Mouse (Mus musculus) hindbrain, embryonic 11.5 days (tissue): ENCODE data around the gene Kcnj11. TPM values are rescaled to one million over a fixed set of nuclear protein-coding genes. Genes with fewer than 3 reads are reported as not detected.

Experiments
- ATAC-seq: fragments of 200-750 bp; cut with Nextera tagmentation; 2 replicates; pipeline ENCODE4 v1.8.0; 2017; ENCODE audit warnings: mild to moderate bottlenecking, moderate TSS enrichment, moderate library complexity; ENCODE audit not compliant: low FRiP score
- DNase-seq: peaks from one replicate; pipeline ENCODE4 v3.0.0-alpha.2; 2015; ENCODE audit warnings: low spot score
- H3K27ac ChIP-seq: fragments of 300-500 bp; sonication (generic); 2 replicates; pipeline ENCODE4 v1.5.1; 2014; ENCODE audit warnings: mild to moderate bottlenecking, low read depth, low read length
- H3K27me3 ChIP-seq: fragments of 300-500 bp; sonication (generic); 2 replicates; pipeline ENCODE4 v1.6.1; 2014; ENCODE audit warnings: mild to moderate bottlenecking, low read length, moderate library complexity, mixed read lengths; ENCODE audit not compliant: control insufficient read depth, insufficient read depth
- H3K36me3 ChIP-seq: fragments of 300-500 bp; sonication (generic); 2 replicates; pipeline ENCODE4 v1.6.1; 2014; ENCODE audit warnings: mild to moderate bottlenecking, low read length, moderate library complexity, mixed read lengths; ENCODE audit not compliant: control insufficient read depth, insufficient read depth
- H3K4me1 ChIP-seq: fragments of 300-500 bp; sonication (generic); replicated peaks from 2 replicates; pipeline ENCODE4 v1.6.1; 2014; ENCODE audit warnings: low read length, mixed read lengths; ENCODE audit not compliant: control insufficient read depth, insufficient read depth
- H3K4me2 ChIP-seq: fragments of 300-500 bp; sonication (generic); replicated peaks from 2 replicates; pipeline ENCODE4 v1.6.1; 2014; ENCODE audit warnings: mild to moderate bottlenecking, low read depth, low read length
- H3K4me3 ChIP-seq: fragments of 300-500 bp; sonication (generic); 2 replicates; pipeline ENCODE4 v1.5.1; 2014; ENCODE audit warnings: low read depth, low read length
- H3K9ac ChIP-seq: fragments of 300-500 bp; sonication (generic); 2 replicates; pipeline ENCODE4 v1.6.1; 2014; ENCODE audit warnings: low read depth, low read length
- H3K9me3 ChIP-seq: fragments of 300-500 bp; sonication (generic); 2 replicates; pipeline ENCODE4 v1.6.1; 2016; ENCODE audit warnings: low read length; ENCODE audit not compliant: control insufficient read depth
- WGBS: fragments of 180-500 bp; shearing (Covaris S2); extraction: QIAGEN DNeasy Blood & Tissue Kit; methylation state at CpG from one replicate; pipeline ENCODE4 v1.1.7; 2014; 5-methylcytosine and 5-hydroxymethylcytosine counted together
- polyA plus RNA-seq: library from polyadenylated mRNA; unstranded; fragments of >200 nt; fragmentation: Nextera tagmentation; extraction: Ambion mirVana; gene quantifications from 2 replicates; pipeline ENCODE4 v1.2.1, GENCODE M21; 2014

Gene Kcnj11
- polyA plus RNA-seq, result 0.25 and 0.49 TPM in 2 replicates

GRCm38 (mm10) chr7:46100563-46100962 is at the start of gene Kcnj11:
Gene Kcnj11 (minus strand): TSS chr7:46100764.
- Histone ChIP-seq H3K36me3 (no peaks in the 10 kb centered on the region), H3K9ac (peak within 1 kb of the TSS; percentile 71), H3K27ac (no peak within 1 kb of the TSS), H3K4me3 (peak within 1 kb of the TSS; percentile 53), H3K4me1 (no peaks in the 10 kb centered on the region), H3K27me3 (no peaks in the 10 kb centered on the region; the same call in 1 of the 2 replicates), H3K4me2 (peak within 1 kb of the TSS; percentile 89), H3K9me3 (no peaks in the 10 kb centered on the region)
- 1% methylated on average over 17 of the region's 34 CpGs for WGBS
- peak; percentile 97 for DNase-seq
- peak; percentile 84 for ATAC-seq

GRCm38 (mm10) chr7:46147417-46147816 is 46.9 kb upstream of the Kcnj11 start:
- DNase-seq (no peak), ATAC-seq (no peak)
- 92% methylated on average over 7 of the region's 7 CpGs for WGBS
- no peak overlapping the region for H3K4me3 ChIP-seq
- no peak overlapping the region for H3K27ac ChIP-seq
- H3K9ac ChIP-seq, result no peak overlapping the region
- no peaks in the 10 kb centered on the region for H3K4me1 ChIP-seq
- no peaks in the 10 kb centered on the region for H3K9me3 ChIP-seq
- no peak overlapping the region for H3K4me2 ChIP-seq
- no peaks in the 10 kb centered on the region for H3K27me3 ChIP-seq
- H3K36me3 ChIP-seq, result no peaks in the 10 kb centered on the region

GRCm38 (mm10) chr7:46146675-46147308 is 46.2 kb upstream of the Kcnj11 start:
- DNase-seq (no peak), ATAC-seq (no peak)
- Histone ChIP-seq H3K27ac (no peak overlapping the region), H3K27me3 (no peaks in the 10 kb centered on the region), H3K4me2 (no peak overlapping the region), H3K36me3 (no peaks in the 10 kb centered on the region), H3K9me3 (no peaks in the 10 kb centered on the region), H3K4me3 (no peak overlapping the region), H3K9ac (no peak overlapping the region), H3K4me1 (no peaks in the 10 kb centered on the region)
- 77% methylated on average over 7 of the region's 7 CpGs for WGBS

- no peaks in the 10 kb centered on the region for H3K4me1 ChIP-seq
- H3K4me2 ChIP-seq, result no peak overlapping the region
- ATAC-seq (no peak), DNase-seq (no peak)
- 76% methylated on average over 8 of the region's 8 CpGs for WGBS
- no peaks in the 10 kb centered on the region for H3K36me3 ChIP-seq
- no peak overlapping the region for H3K4me3 ChIP-seq
- no peak overlapping the region for H3K9ac ChIP-seq
- H3K27me3 ChIP-seq, result no peaks in the 10 kb centered on the region
- 0 out of 2 replicates have a peak overlapping the region, but pooled peaks have one; percentile 10 for H3K27ac ChIP-seq
- H3K9me3 ChIP-seq, result no peaks in the 10 kb centered on the region
These were observed 43.5 kb upstream of the Kcnj11 start for GRCm38 (mm10) chr7:46144061-46144460.

- no peak overlapping the region for H3K4me3 ChIP-seq
- peak; percentile 60; the same call in 1 of the 2 replicates for ATAC-seq
- no peaks in the 10 kb centered on the region for H3K27me3 ChIP-seq
- no peaks in the 10 kb centered on the region for H3K9me3 ChIP-seq
- 0 out of 2 replicates have a peak, but pooled peaks cover 2% of the 10 kb centered on the region for H3K4me1 ChIP-seq
- WGBS, result 39% methylated on average over 7 of the region's 7 CpGs
- no peak overlapping the region for H3K9ac ChIP-seq
- H3K27ac ChIP-seq, result 0 out of 2 replicates have a peak overlapping the region, but pooled peaks have one; percentile 24
- H3K36me3 ChIP-seq, result no peaks in the 10 kb centered on the region
- H3K4me2 ChIP-seq, result no peak overlapping the region
- no peak for DNase-seq
These were observed 37.9 kb upstream of the Kcnj11 start for GRCm38 (mm10) chr7:46138329-46138930.

GRCm38 (mm10) chr7:46133858-46134257 is 33.3 kb upstream of the Kcnj11 start:
- H3K27me3 ChIP-seq, result no peaks in the 10 kb centered on the region
- ATAC-seq, result no peak

GRCm38 (mm10) chr7:46132229-46132628 is 31.7 kb upstream of the Kcnj11 start:
- Histone ChIP-seq H3K4me2 (no peak overlapping the region), H3K27me3 (no peaks in the 10 kb centered on the region), H3K9ac (no peak overlapping the region), H3K4me3 (no peak overlapping the region), H3K4me1 (0 out of 2 replicates have a peak, but pooled peaks cover 4% of the 10 kb centered on the region), H3K9me3 (no peaks in the 10 kb centered on the region), H3K36me3 (no peaks in the 10 kb centered on the region), H3K27ac (no peak overlapping the region)
- ATAC-seq (no peak), DNase-seq (no peak)
- 90% methylated on average over 12 of the region's 12 CpGs for WGBS

More at GRCm38 (mm10) chr7:46133858-46134257, 33.3 kb upstream of the Kcnj11 start:
- Histone ChIP-seq H3K4me3 (no peak overlapping the region), H3K9ac (no peak overlapping the region), H3K36me3 (no peaks in the 10 kb centered on the region), H3K9me3 (no peaks in the 10 kb centered on the region), H3K4me2 (no peak overlapping the region), H3K27ac (no peak overlapping the region), H3K4me1 (0 out of 2 replicates have a peak, but pooled peaks cover 4% of the 10 kb centered on the region)
- DNase-seq, result no peak
- 39% methylated on average over 7 of the region's 7 CpGs for WGBS

- no peak for DNase-seq
- H3K9me3 ChIP-seq, result no peaks in the 10 kb centered on the region
- no peaks in the 10 kb centered on the region for H3K36me3 ChIP-seq
- 0 out of 2 replicates have a peak, but pooled peaks cover 4% of the 10 kb centered on the region for H3K4me1 ChIP-seq
- WGBS, result 71% methylated on average over 8 of the region's 8 CpGs
- H3K27me3 ChIP-seq, result no peaks in the 10 kb centered on the region
- ATAC-seq, result no peak
- H3K4me3 ChIP-seq, result no peak overlapping the region
- no peak overlapping the region for H3K27ac ChIP-seq
- no peak overlapping the region; the same call in 1 of the 2 replicates for H3K9ac ChIP-seq
- no peak overlapping the region for H3K4me2 ChIP-seq
These were observed 31.2 kb upstream of the Kcnj11 start for GRCm38 (mm10) chr7:46131806-46132205.
